Mouse (Mus musculus): ENCODE measurements around the gene Chmp6.

Chmp6 gene

DNA sequence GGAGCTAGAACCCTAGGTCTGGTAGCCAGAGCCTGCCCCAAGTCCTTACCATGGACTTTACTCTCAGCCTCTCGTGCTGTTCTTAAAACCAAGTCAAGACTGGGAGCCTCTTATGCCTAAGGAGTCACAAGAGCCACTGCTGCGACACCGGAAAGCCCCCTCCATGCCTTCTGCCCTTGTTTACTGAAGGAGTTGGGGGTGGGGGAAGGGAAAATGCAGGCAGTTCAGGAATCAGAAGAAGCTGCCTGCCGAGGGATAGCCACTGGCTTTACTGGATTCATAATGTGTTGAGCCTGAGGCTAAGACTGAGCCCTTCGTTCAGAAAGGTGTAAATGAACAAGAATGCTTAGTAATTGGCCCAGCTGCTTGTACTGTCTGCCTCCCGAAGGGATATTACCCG lies 396 bp upstream of the Chmp6 start:
- DNase-seq = no peak

GRCm38 (mm10) chr11:119913935-119914314 lies 684 bp downstream of the Chmp6 start:
- no peak for DNase-seq

GRCm38 (mm10) chr11:119914381-119914780 lies 1.1 kb downstream of the Chmp6 start:
- DNase-seq = no peak

DNA sequence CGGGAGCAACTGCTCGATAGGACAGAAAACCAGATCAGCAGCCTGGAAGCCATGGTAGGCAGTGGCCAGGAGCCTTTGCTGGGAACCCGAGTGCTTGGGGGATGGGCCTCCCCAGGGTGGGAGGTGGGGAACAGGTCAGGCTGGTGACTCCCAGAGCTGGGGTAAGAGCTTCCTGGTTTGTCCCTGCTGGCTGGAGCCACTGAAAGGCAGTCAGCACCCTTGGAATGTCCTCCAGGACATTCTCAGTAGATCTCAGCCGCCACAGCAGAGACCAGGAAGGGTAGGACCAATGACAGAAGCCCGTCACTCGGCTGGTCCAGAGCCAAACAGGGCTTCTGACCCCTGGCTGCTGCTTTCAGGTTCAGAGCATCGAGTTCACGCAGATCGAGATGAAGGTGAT lies 2.4 kb downstream of the Chmp6 start:
- DNase-seq = no peak

DNA sequence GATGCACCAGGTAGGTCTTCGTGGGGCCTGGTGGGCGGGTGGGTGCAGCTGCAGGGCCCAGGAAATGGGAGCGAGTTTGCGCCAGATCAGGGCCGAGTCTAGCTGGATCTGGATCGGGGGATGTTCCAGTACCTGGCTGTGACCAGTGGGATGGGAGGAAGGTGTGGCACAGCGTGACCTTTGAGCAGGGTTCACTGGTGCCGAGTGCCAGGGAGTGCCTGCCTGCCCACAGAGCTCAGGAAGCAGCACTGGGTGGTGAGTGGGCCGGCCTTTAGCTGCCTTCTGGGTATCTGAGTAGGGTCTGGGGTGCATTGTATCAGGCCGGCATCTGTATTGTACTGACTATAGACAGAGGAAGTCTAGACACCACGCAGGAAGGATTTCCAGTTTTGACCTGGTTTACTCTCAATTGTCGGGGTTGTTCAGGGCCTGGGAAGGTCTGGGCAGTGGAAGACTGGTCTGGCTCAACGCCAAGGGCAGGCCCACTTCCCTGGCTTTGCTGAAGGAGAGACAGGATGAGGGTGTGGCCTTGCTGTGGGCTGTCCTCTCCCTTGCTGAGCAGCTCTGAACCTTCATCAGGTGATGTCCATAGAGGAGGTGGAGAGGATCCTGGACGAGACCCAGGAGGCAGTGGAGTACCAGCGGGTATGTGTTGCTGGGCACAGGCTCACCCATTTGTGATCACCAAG lies 3.0 kb downstream of the Chmp6 start:
- DNase-seq = no peak

GRCm38 (mm10) chr11:119916834-119917469 lies 3.7 kb downstream of the Chmp6 start:
- no peak for DNase-seq

GRCm38 (mm10) chr11:119918521-119918920 lies 5.3 kb downstream of the Chmp6 start:
- no peak for DNase-seq

DNA sequence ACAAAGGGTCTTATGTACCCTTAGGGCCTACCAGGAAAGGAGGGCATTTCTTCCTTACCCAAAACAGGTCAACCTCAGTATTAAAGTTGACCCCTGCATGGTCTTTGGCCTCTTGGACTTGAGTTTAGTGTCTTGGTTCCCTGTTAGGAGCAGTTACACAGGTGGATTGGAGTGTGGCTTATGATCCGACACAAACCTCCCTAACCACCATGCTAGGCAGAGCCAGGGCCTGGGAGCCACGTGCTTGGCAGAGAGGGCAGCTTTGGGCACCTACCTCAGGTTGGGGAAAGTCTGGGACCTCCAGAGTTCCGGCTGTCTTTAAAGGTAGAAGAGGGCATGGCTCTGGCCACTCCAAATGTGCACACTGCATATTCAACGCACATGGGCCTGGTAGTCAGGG lies 6.2 kb downstream of the Chmp6 start:
- DNase-seq = no peak

- DNase-seq = peak; percentile 59
Measured at GRCm38 (mm10) chr11:119919897-119920296, 6.7 kb downstream of the Chmp6 start.

DNA sequence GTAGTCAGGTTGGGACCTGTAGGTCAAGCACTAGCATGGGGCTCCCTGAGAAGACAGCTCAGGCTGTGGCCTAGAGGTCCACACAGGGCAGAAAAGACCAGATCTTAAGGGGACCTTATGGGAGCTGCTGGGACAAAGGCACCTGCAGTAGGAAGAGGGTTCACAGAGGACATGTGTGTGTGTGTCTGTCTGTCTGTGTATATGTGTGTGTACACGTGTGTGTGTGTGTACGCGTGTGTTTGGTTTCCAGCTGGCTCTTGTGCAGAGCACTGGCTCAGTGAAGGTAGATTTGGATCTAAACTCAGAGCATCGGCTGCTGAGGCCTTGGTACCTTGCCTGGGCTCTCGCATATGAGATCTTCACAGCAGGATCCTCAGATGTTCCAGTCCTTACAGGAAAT lies 7.4 kb downstream of the Chmp6 start:
- no peak for DNase-seq

GRCm38 (mm10) chr11:119925176-119925575 lies 11.9 kb downstream of the Chmp6 start:
- no peak for DNase-seq

- no peak for DNase-seq
Measured at GRCm38 (mm10) chr11:119926762-119927161, 13.5 kb downstream of the Chmp6 start.

DNA sequence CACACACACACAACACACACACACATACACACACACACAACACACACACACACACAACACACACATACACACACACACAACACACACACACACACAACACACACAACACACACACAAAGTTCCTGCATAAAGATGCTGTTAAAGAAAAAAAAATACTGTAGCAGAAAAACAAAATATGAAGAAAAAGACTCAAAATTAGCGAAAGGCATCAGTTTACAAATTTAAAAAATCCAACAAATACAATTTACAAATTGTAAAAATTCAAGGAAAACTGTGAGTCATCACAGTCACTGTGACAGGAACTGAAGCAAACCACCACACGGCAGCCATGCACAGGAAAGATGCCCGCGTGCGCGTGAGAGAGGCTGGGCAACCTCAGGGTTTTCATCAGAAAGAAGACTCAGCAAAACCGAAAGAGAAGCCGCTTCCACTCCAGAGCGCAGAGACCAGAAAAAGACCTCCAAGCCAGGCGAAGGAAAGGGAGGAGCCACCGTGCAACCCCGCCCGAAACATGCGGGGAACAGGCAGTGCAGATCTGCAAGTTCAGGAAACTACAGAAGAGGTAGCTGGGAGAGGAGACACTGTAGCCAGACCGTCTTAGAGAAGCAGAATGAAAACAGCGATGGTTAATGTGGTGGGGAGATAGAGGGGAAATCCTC lies 14.9 kb downstream of the Chmp6 start:
- no peak for DNase-seq

- no peak for DNase-seq
Measured at GRCm38 (mm10) chr11:119929603-119930265, 16.5 kb downstream of the Chmp6 start.

DNA sequence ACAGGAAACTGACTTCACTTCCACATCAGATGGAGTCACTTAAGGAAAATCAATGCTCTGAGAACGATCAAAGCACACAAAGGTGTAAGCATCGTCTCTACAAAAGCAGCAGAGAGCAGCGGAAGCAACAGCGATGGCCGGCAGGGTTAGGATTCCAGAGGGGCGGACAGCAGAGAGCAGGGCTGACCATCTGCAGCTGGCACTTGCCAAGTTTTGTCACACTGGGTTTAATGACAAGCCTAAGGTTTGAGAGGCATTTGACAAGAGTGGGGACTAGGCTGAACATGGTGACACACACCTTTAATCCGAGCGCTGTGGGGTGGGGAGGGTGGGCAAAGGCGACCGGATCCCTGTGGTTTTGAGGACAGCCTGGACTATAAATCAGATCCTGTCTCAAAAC lies 18.6 kb downstream of the Chmp6 start:
- DNase-seq = no peak

DNA sequence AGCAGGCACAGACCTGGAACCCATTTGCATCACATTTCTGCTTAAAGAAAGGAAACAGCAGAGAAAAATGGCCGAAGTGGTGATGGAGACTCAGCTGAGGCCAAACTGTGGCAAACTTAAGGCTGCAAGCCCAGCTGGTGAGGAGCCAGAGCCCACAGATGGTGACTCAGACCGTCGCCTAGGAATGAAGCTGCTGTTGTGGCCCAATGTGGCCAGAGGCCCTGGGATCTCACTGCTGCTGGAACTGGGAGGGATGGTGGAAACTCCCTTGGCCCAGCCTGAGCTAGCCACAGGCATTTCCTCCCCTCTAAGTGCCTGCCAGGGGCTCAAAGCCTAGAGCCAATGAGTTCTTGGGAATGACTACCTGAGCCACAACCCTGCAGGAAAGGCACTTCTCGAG lies 19.9 kb downstream of the Chmp6 start:
- DNase-seq = no peak

- DNase-seq = no peak
Measured at GRCm38 (mm10) chr11:119933819-119934583, 20.8 kb downstream of the Chmp6 start.

DNA sequence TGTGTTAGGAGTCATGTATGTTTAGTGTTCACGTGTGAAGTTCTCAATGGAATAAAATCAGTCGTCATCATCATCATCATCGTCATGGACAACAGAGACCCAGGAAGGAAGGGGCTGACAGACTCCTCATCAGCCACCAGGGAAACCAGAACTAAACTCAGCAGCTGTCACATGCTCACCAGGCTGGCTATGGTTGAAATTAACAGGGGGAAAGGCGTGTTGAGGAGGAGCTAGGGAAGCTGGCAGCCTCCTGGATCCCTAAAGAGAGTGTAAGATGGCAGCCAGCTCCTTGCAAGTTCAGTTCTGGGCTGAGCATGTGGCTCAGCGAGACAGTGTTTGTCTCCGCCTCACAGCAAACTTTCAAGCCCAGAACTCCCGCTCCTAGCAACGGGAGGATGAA lies 21.5 kb downstream of the Chmp6 start:
- no peak for DNase-seq

DNA sequence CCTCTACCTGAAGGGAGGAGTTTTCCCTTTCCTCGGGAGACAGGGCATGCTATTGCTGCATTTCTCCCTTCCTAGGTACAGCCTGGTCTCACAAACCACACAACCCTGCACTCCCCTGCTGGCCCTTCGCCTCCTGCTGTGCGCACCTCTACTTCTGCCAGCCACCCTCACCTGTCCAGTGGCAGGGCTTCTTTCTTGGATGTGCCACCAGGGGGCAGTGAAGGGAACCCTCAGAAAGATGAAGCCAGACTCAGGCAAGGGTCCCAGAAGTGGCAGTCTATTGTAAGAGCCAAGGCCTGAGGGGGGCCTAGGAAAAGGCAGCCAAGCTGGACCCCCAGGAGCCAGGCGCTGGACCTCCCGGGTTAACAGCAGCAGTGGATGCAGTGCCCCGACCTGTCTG lies 22.2 kb downstream of the Chmp6 start:
- peak; percentile 59 for DNase-seq

- DNase-seq = no peak
Measured at GRCm38 (mm10) chr11:119936456-119936855, 23.2 kb downstream of the Chmp6 start.

- peak; percentile 79 for DNase-seq
Measured at GRCm38 (mm10) chr11:119937216-119937615, 24.0 kb downstream of the Chmp6 start.

- DNase-seq = peak; percentile 72
Measured at GRCm38 (mm10) chr11:119937772-119938502, 24.7 kb downstream of the Chmp6 start.

All from right cerebral cortex, postnatal 25 days (tissue).